Mouse (Mus musculus) testis, adult 2 months (tissue): ENCODE data around the gene Synj2. TPM values are rescaled to one million over a fixed set of nuclear protein-coding genes. Genes with fewer than 3 reads are reported as not detected.

Experiments
- H3K27ac ChIP-seq: fragments of 200-500 bp; 2 replicates; pipeline ENCODE4 v1.5.1; 2012; ENCODE audit warnings: low read depth, low read length; ENCODE audit not compliant: control insufficient read depth, insufficient read depth
- H3K27me3 ChIP-seq: fragments of 200-500 bp; 2 replicates; pipeline ENCODE4 v1.6.1; 2012; ENCODE audit warnings: mild to moderate bottlenecking, low read length, moderate library complexity; ENCODE audit not compliant: control insufficient read depth, insufficient read depth
- H3K36me3 ChIP-seq: fragments of 200-500 bp; 2 replicates; pipeline ENCODE4 v1.6.1; 2012; ENCODE audit warnings: mild to moderate bottlenecking, low read length; ENCODE audit not compliant: control insufficient read depth, insufficient read depth
- H3K4me1 ChIP-seq: fragments of 200-500 bp; 2 replicates; pipeline ENCODE4 v1.6.1; 2012; ENCODE audit warnings: low read length; ENCODE audit not compliant: control insufficient read depth, insufficient read depth
- H3K4me3 ChIP-seq: fragments of 200-500 bp; 2 replicates; pipeline ENCODE4 v1.5.1; 2012; ENCODE audit warnings: low read depth, mild to moderate bottlenecking, low read length, moderate library complexity, mixed read lengths; ENCODE audit not compliant: control insufficient read depth
- CTCF ChIP-seq: fragments of 200-500 bp; IDR thresholded peaks from 2 replicates; pipeline ENCODE4 v1.5.1; 2012; ENCODE audit warnings: low read depth, mild to moderate bottlenecking, inconsistent platforms, low read length, moderate library complexity; ENCODE audit not compliant: control insufficient read depth, insufficient read depth, insufficient replicate concordance
- POLR2A ChIP-seq: fragments of 200-500 bp; IDR thresholded peaks from 2 replicates; pipeline ENCODE4 v1.6.1; 2012; ENCODE audit warnings: low read depth, mild to moderate bottlenecking, inconsistent platforms, low read length, moderate library complexity; ENCODE audit not compliant: control insufficient read depth
- polyA plus RNA-seq: library from polyadenylated mRNA; depleted of rRNA; stranded (reverse); fragments of >200 nt; gene quantifications from 2 replicates; pipeline ENCODE4 v1.2.3, GENCODE M21; 2012

Gene Synj2
- polyA plus RNA-seq, 1 experiment, result 32.9 TPM

GRCm38 (mm10) chr17:5921954-5922353 is 19.1 kb upstream of the Synj2 start:
- TF ChIP-seq POLR2A (no peak), CTCF (no peak)
- Histone ChIP-seq H3K27ac (no peak overlapping the region), H3K27me3 (no peaks in the 10 kb centered on the region), H3K4me3 (no peak overlapping the region), H3K36me3 (no peaks in the 10 kb centered on the region), H3K4me1 (no peaks in the 10 kb centered on the region; the same call in 1 of the 2 replicates)

GRCm38 (mm10) chr17:5923281-5923680 is 17.8 kb upstream of the Synj2 start:
- no peaks in the 10 kb centered on the region; the same call in 1 of the 2 replicates for H3K4me1 ChIP-seq
- H3K27ac ChIP-seq, result no peak overlapping the region
- H3K4me3 ChIP-seq, result no peak overlapping the region
- H3K36me3 ChIP-seq, result no peaks in the 10 kb centered on the region
- no peaks in the 10 kb centered on the region for H3K27me3 ChIP-seq
- peak; percentile 37; the same call in 1 of the 2 replicates for TF ChIP-seq CTCF
- no peak for TF ChIP-seq POLR2A

- H3K27ac ChIP-seq, result no peak overlapping the region
- TF ChIP-seq CTCF (no peak), POLR2A (no peak)
- no peaks in the 10 kb centered on the region; the same call in 1 of the 2 replicates for H3K4me1 ChIP-seq
- no peak overlapping the region for H3K4me3 ChIP-seq
- H3K36me3 ChIP-seq, result no peaks in the 10 kb centered on the region
- no peaks in the 10 kb centered on the region for H3K27me3 ChIP-seq
These were observed 16.8 kb upstream of the Synj2 start for GRCm38 (mm10) chr17:5924238-5924637.

GRCm38 (mm10) chr17:5926710-5927109 is 14.4 kb upstream of the Synj2 start:
- H3K27me3 ChIP-seq, result no peaks in the 10 kb centered on the region
- TF ChIP-seq POLR2A, result no peak
- no peak for TF ChIP-seq CTCF
- no peak overlapping the region for H3K4me3 ChIP-seq
- H3K4me1 ChIP-seq, result no peaks in the 10 kb centered on the region; the same call in 1 of the 2 replicates
- H3K27ac ChIP-seq, result peak overlapping the region; percentile 61; the same call in 1 of the 2 replicates
- H3K36me3 ChIP-seq, result no peaks in the 10 kb centered on the region

- no peaks in the 10 kb centered on the region for H3K36me3 ChIP-seq
- H3K4me3 ChIP-seq, result no peak overlapping the region
- H3K27ac ChIP-seq, result no peak overlapping the region
- H3K4me1 ChIP-seq, result no peaks in the 10 kb centered on the region
- H3K27me3 ChIP-seq, result no peaks in the 10 kb centered on the region
- TF ChIP-seq CTCF, result no peak
- TF ChIP-seq POLR2A, result no peak
These were observed 12.0 kb upstream of the Synj2 start for GRCm38 (mm10) chr17:5929031-5929430.

- TF ChIP-seq CTCF, result no peak
- TF ChIP-seq POLR2A, result no peak
- Histone ChIP-seq H3K4me3 (no peak overlapping the region), H3K36me3 (no peaks in the 10 kb centered on the region), H3K27me3 (no peaks in the 10 kb centered on the region), H3K4me1 (peaks cover 6% of the 10 kb centered on the region), H3K27ac (no peak overlapping the region)
These were observed 8.9 kb upstream of the Synj2 start for GRCm38 (mm10) chr17:5932161-5932560.

GRCm38 (mm10) chr17:5934554-5935324 is 6.3 kb upstream of the Synj2 start:
- peak overlapping the region; percentile 15; the same call in 1 of the 2 replicates for H3K27ac ChIP-seq
- peak overlapping the region; percentile 16 for H3K4me3 ChIP-seq
- no peaks in the 10 kb centered on the region for H3K36me3 ChIP-seq
- H3K27me3 ChIP-seq, result no peaks in the 10 kb centered on the region
- H3K4me1 ChIP-seq, result peaks cover 6% of the 10 kb centered on the region
- TF ChIP-seq POLR2A, result no peak; the same call in 1 of the 2 replicates
- no peak for TF ChIP-seq CTCF
